ENCODE assay signal across 10 mouse cellular contexts in the genomic region with DNA sequence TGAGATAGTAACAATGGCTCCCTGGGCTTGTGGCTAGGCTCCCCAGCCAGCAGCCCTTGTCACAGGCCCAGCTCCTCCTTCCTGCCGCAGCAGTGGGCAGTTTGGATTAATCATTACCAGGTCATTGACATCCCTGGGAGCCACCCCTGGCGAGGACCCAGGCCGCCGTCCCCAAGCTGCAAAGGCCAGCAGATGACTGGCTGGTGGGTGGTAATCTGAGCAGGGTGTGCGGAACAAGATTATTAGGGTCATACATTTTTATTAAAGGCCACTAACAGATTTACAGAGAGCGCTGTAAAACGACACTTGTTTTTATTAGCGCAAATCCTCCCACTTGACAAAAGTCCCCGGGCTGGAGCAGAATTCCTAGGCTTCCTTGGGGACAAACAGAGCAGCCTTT. TPM values are rescaled to one million over a fixed set of nuclear protein-coding genes. Genes with fewer than 3 reads are reported as not detected.
DNase-seq lines count a peak whose midpoint lies in the region; ATAC-seq and TF ChIP-seq lines count a peak whose summit lies in the region.
"Had no signal": no experiment of that assay in that cellular context is flagged by ENCODE, and none has a peak within 500 bp of the region (broad histone marks: within the 10 kb centered on the region; RNA-seq: fewer than 3 reads in every experiment).

No protein-coding gene starts in this region.

- H3K9me3 ChIP-seq in neural tube, embryonic 15.5 days (replicated peaks), result no peaks in the 10 kb centered on the region
- H3K9me3 ChIP-seq in limb, embryonic 14.5 days (ENCODE audit: control insufficient read depth, low read length), result no peaks in the 10 kb centered on the region
- no peaks in the 10 kb centered on the region for H3K9me3 ChIP-seq in stomach, embryonic 14.5 days (ENCODE audit: control insufficient read depth, low read depth, low read length)
- H3K9me3 ChIP-seq: heart, embryonic 15.5 days had no signal

- no peak for TF ChIP-seq EP300 in heart, adult 2 months (IDR thresholded peaks at IDR 0.05; ENCODE audit: insufficient read depth, low read depth, low read length)

- no peaks in the 10 kb centered on the region for H3K27me3 ChIP-seq in neural tube, embryonic 15.5 days (replicated peaks)
- H3K27me3 ChIP-seq in limb, embryonic 14.5 days (ENCODE audit: control insufficient read depth, insufficient read depth, low read length), result no peaks in the 10 kb centered on the region
- H3K27me3 ChIP-seq in stomach, embryonic 14.5 days (ENCODE audit: control insufficient read depth, insufficient read depth, low read length), result no peaks in the 10 kb centered on the region
- H3K27me3 ChIP-seq in heart, adult 2 months (ENCODE audit: control insufficient read depth, insufficient read depth, low read length), result no peaks in the 10 kb centered on the region
- H3K27me3 ChIP-seq: heart, embryonic 15.5 days had no signal

- DNase-seq in neural tube, embryonic 10.5 days (ENCODE audit: extremely low spot score, low spot score), result peak; percentile 22
- peak; percentile 50 for DNase-seq in hindlimb bud, embryonic 11.5 days (ENCODE audit: extremely low spot score, low read depth, low spot score)
- DNase-seq in limb, embryonic 14.5 days (ENCODE audit: low spot score), result no peak
- no peak for DNase-seq in spleen, postnatal 4 days (ENCODE audit: low spot score in 2 of 2)
- DNase-seq in heart, adult 2 months, result no peak

- no peak for TF ChIP-seq CTCF in heart, adult 2 months (IDR thresholded peaks at IDR 0.05)

- no peak for TF ChIP-seq POLR2A in limb, embryonic 14.5 days (IDR thresholded peaks at IDR 0.05; ENCODE audit: borderline replicate concordance, extremely low read depth, insufficient read depth, insufficient read length)
- TF ChIP-seq POLR2A in heart, adult 2 months (IDR thresholded peaks at IDR 0.05; ENCODE audit: insufficient read depth, low read depth, low read length), result no peak

- H3K4me1 ChIP-seq in neural tube, embryonic 15.5 days, result peaks cover 7% of the 10 kb centered on the region; the same call in 1 of the 2 replicates
- H3K4me1 ChIP-seq in limb, embryonic 14.5 days (ENCODE audit: control insufficient read depth, insufficient read depth, low read length), result no peaks in the 10 kb centered on the region
- no peaks in the 10 kb centered on the region; the same call in 1 of the 2 replicates for H3K4me1 ChIP-seq in stomach, embryonic 14.5 days (ENCODE audit: control insufficient read depth, insufficient read depth, low read length)
- no peaks in the 10 kb centered on the region for H3K4me1 ChIP-seq in heart, adult 2 months (ENCODE audit: control insufficient read depth, insufficient read depth, low read length)
- H3K4me1 ChIP-seq: heart, embryonic 15.5 days had no signal

- H3K79me2 ChIP-seq in heart, adult 2 months (replicated peaks; ENCODE audit: control insufficient read depth, insufficient read depth, low read length), result no peaks in the 10 kb centered on the region

- no peak overlapping the region for H3K4me2 ChIP-seq in neural tube, embryonic 15.5 days
- no peak overlapping the region for H3K4me2 ChIP-seq in limb, embryonic 14.5 days (replicated peaks; ENCODE audit: low read depth, low read length, severe bottlenecking)
- no peak overlapping the region for H3K4me2 ChIP-seq in stomach, embryonic 14.5 days (replicated peaks; ENCODE audit: low read depth, low read length)
- H3K4me2 ChIP-seq: heart, embryonic 15.5 days had no signal

- 7% methylated on average over 9 of the region's 9 CpGs for WGBS in neural tube, embryonic 15.5 days
- WGBS in limb, embryonic 14.5 days, result 6% methylated on average over 9 of the region's 9 CpGs
- WGBS in stomach, embryonic 14.5 days, result 7% methylated on average over 9 of the region's 9 CpGs
- 33% methylated on average over 9 of the region's 9 CpGs for WGBS in heart, adult 2 months

- no peak for ATAC-seq in neural tube, embryonic 15.5 days (ENCODE audit: low FRiP score)
- peak; percentile 6; the same call in 1 of the 2 replicates for ATAC-seq in limb, embryonic 14.5 days (ENCODE audit: low FRiP score, low read depth)
- 0 out of 2 replicates have a peak, but pooled peaks have one; percentile 46 for ATAC-seq in stomach, embryonic 14.5 days (ENCODE audit: insufficient number of reproducible peaks, insufficient read depth, low FRiP score, low read depth)
- no peak for ATAC-seq in erythroblast, adult 5-6 weeks (replicated peaks; ENCODE audit: low FRiP score, poor library complexity, severe bottlenecking)

- H3K36me3 ChIP-seq in neural tube, embryonic 15.5 days, result no peaks in the 10 kb centered on the region
- H3K36me3 ChIP-seq in limb, embryonic 14.5 days (ENCODE audit: control insufficient read depth, insufficient read depth, low read length), result no peaks in the 10 kb centered on the region
- H3K36me3 ChIP-seq in stomach, embryonic 14.5 days (ENCODE audit: control insufficient read depth, insufficient read depth, low read length), result no peaks in the 10 kb centered on the region
- no peaks in the 10 kb centered on the region for H3K36me3 ChIP-seq in heart, adult 2 months (ENCODE audit: control insufficient read depth, insufficient read depth, low read length)
- H3K36me3 ChIP-seq: heart, embryonic 15.5 days had no signal

- no peak overlapping the region for H3K9ac ChIP-seq in neural tube, embryonic 15.5 days (replicated peaks)
- H3K9ac ChIP-seq in limb, embryonic 14.5 days (ENCODE audit: low read depth, low read length, severe bottlenecking), result no peak overlapping the region
- H3K9ac ChIP-seq in stomach, embryonic 14.5 days (replicated peaks; ENCODE audit: low read depth, low read length), result no peak overlapping the region
- no peak overlapping the region for H3K9ac ChIP-seq in heart, adult 2 months (ENCODE audit: low read depth, low read length)
- H3K9ac ChIP-seq: heart, embryonic 15.5 days had no signal

- no peak overlapping the region for H3K27ac ChIP-seq in neural tube, embryonic 15.5 days (replicated peaks)
- H3K27ac ChIP-seq in limb, embryonic 14.5 days (replicated peaks; ENCODE audit: low read depth, low read length), result no peak overlapping the region
- H3K27ac ChIP-seq in stomach, embryonic 14.5 days (ENCODE audit: low read length), result no peak overlapping the region
- no peak overlapping the region for H3K27ac ChIP-seq in heart, adult 2 months
- H3K27ac ChIP-seq: heart, embryonic 15.5 days had no signal

- intact Hi-C loops in heart, adult 2 months (cut with DNase I), result no loop called here

- no peak overlapping the region for H3K4me3 ChIP-seq in neural tube, embryonic 15.5 days (replicated peaks)
- H3K4me3 ChIP-seq in limb, embryonic 14.5 days (replicated peaks; ENCODE audit: low read length), result no peak overlapping the region
- no peak overlapping the region for H3K4me3 ChIP-seq in stomach, embryonic 14.5 days (ENCODE audit: low read depth, low read length)
- H3K4me3 ChIP-seq in heart, adult 2 months, result no peak overlapping the region
- H3K4me3 ChIP-seq: heart, embryonic 15.5 days; myocyte had no signal

RNA-seq across cellular contexts. Expression of gene Atp2b2, which starts 29.6 kb away (rescaled TPM):
- polyA plus RNA-seq in neural tube, embryonic 15.5 days (2015; fragmentation: Nextera tagmentation; extraction: Ambion mirVana), result 31.5 and 37.9 TPM in 2 replicates
- 0.08 and 0.09 TPM in 2 replicates for polyA plus RNA-seq in limb, embryonic 14.5 days (2012; rRNA removed)
- 0.11 TPM in 1 of 2 replicates, not detected in the other for polyA plus RNA-seq in limb, embryonic 14.5 days (2014; fragmentation: Nextera tagmentation; extraction: Ambion mirVana)
- 2.1 and 2.4 TPM in 2 replicates for polyA plus RNA-seq in stomach, embryonic 14.5 days (2014; fragmentation: Nextera tagmentation; extraction: Ambion mirVana)
- total RNA-seq in heart, adult 2 months (2021), result 1 to 10 TPM in 1 of 2 experiments, under 1 TPM in 1; 0.84 to 1.1 TPM
- polyA plus RNA-seq in heart, adult 2 months (2012; rRNA removed), result 0.47 and 0.64 TPM in 2 replicates
- total RNA-seq in erythroblast, adult 5-6 weeks (2015; ENCODE audit: low replicate concordance), result not detected in 2 replicates
- under 0.01 and 0.14 TPM in 2 replicates for total RNA-seq in erythroblast, adult 5-6 weeks (2017; ENCODE audit: low replicate concordance)
- polyA plus RNA-seq: myocyte had no signal

Comparison
In these comparisons a context has a peak if more than half of its experiments do, and no peak if none do; other contexts are left out.
1. DNase-seq: peak in neural tube, embryonic 10.5 days (single experiment) and hindlimb bud, embryonic 11.5 days (single experiment); none in limb, embryonic 14.5 days (single experiment), spleen, postnatal 4 days (0 of 2) and heart, adult 2 months (0 of 2).
2. ATAC-seq: peak in limb, embryonic 14.5 days (single experiment) and stomach, embryonic 14.5 days (single experiment); none in neural tube, embryonic 15.5 days (single experiment) and erythroblast, adult 5-6 weeks (single experiment).